Mouse (Mus musculus) kidney, adult 2 months (tissue): ENCODE measurements around the gene Hist1h1d.

ENCODE experiments used
- CTCF ChIP-seq: fragments of 200-500 bp; conservative IDR thresholded peaks from 2 replicates; pipeline ENCODE4 v1.5.1; 2011; ENCODE audit warnings: low read depth, mild to moderate bottlenecking, control low read depth, low read length, moderate library complexity, mixed read lengths; ENCODE audit not compliant: insufficient read depth, insufficient read length
- POLR2A ChIP-seq: fragments of 200-500 bp; IDR thresholded peaks from one replicate; pipeline ENCODE4 v1.6.1; 2011; ENCODE audit warnings: low read depth, low read length, control low read depth

DNA sequence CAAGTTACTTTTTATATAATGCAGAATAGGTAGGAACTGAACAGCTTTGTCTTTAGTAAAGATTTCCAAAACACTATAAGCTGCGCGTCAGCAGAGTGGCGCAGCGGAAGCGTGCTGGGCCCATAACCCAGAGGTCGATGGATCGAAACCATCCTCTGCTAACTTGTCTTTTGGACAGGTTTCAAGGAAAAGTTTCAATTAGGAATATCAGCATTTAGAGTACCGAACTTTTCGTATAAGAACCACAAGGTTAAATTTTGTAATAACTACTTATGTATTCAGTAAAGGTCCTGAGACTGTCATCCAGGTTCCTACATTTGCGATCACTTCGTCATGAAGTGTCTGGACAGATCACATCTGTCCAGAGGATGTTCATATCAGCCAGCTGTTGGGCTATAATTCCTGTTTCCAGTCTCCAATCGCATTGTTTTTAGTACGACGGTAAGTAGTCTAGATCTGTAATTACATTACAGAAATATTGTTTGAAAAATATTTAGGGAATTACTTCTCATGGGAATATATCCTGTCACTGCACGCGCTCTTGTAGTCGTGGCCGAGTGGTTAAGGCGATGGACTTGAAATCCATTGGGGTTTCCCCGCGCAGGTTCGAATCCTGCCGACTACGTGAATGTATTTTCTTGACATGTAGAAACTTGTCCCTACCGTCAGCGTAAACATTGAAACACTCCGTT is 35.3 kb upstream of the Hist1h1d start:
- TF ChIP-seq CTCF: no peak
- TF ChIP-seq POLR2A: no peak
